Mouse (Mus musculus) right cerebral cortex, postnatal 25 days (tissue): ENCODE measurements around the gene Olfr568.

Experiments used
- DNase-seq: peaks from one replicate; pipeline ENCODE4 v3.0.0; 2022

Gene Olfr568

DNA sequence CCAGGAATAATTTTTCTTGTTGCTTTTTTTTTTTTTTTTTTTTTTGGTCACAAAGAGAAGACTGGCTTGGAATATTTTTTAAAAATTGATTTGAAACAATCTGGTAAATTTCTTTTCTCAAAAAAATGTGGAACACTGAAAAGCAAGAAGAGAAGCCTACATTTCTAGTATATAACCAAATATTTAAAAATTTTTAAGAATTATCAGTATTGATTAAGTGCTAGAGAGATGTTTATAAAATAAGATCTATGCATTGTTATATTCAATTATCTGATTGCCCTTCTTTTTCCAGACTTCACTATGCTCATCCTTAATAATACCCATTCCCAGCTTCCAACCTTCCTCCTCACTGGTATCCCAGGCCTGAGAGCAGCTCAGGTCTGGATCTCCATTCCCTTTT, at the start of gene Olfr568:
Gene Olfr568 (plus strand): TSS at position 301 of the 400 bp plus-strand sequence.
- DNase-seq, result no peak

DNA sequence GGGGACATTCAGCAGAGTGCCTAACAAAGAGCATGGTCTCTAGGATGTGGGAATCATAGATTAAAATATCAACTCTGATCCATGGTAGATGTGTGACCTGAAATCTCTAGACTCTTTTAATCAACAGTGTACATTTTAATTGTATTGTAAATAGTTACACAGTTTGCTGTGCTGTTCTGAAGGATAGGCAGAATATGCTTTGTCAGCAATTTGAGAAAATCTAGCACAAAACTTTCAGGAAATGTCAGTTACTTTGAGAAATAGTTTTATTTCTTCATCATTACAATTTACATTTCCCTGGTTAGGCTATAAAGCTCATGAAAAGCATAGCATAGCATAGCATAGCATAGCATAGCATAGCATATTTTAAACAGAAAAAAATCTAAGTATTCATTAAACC, 21.1 kb upstream of the Olfr568 start:
- DNase-seq, result no peak

GRCm38 (mm10) chr7:102858665-102859064, 18.3 kb upstream of the Olfr568 start, which contains the start of gene Olfr566:
Gene Olfr566, minus strand, starts transcription at chr7:102858765.
- DNase-seq, result no peak

GRCm38 (mm10) chr7:102890782-102891181, 13.9 kb downstream of the Olfr568 start, which contains the start of gene Olfr569:
Gene Olfr569, minus strand, starts transcription at chr7:102890882.
- no peak for DNase-seq

DNA sequence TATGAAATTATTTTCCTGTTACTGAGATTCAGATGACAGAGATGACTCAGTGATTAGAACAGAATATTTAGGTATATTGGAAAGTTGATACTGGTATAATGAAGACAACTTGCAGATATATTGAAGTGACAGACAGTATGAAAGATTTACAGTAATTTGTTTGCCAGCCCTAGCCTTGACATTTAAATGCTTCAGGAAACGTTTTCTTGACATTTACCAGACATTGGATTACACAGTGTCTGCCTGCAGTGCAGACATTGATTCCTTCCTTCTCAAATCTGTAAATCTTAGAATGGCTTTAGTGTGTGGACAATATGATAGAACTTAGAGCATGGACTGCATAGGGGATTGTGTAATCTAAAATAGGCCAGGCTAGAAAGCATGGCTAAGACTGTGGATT, 38.3 kb downstream of the Olfr568 start:
- no peak for DNase-seq

- DNase-seq, result no peak
Measured at GRCm38 (mm10) chr7:102916405-102916804, 39.5 kb downstream of the Olfr568 start.

DNA sequence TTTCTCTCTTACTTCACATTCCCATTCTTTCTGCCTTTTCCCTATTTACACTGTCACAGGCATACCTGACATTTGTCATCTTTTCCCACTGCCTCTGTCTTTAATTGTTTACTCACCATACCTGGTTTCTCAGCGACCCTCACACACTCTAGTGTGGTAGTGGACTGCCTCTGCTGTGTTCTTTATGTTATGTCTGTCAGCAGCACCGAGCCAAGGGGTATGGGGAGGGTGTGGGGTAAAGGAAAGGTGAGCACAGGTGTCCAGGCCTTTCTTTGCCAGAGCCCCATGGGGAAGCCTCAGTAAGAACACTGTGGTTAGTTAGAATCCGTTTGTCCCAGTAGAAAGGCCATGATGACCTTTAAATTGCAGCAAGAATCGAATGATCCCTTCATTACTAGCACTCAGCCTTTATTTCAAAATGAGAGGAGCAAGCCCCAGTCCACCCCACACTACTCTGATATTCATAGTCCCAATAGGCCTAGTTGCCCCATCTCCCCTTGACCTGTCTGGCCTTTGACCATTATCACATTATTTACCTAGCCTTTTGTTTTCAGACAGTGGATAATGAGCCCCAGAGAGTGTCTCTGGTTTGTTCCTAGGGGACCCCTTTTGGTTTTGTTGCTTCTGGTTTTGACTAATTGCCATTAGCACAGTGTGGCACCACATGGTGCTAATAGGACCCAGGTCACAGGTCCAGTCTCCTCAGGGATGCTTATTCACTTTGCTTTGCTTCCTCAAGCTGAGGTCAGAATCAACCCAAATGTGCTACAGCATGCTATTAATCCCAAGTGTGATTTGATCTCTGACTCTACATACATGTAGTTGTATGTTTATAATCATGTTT, 40.3 kb downstream of the Olfr568 start, which contains the start of gene Olfr571:
Gene Olfr571 (minus strand): TSS at position 505 of the 844 bp plus-strand sequence.
- DNase-seq, result no peak

DNA sequence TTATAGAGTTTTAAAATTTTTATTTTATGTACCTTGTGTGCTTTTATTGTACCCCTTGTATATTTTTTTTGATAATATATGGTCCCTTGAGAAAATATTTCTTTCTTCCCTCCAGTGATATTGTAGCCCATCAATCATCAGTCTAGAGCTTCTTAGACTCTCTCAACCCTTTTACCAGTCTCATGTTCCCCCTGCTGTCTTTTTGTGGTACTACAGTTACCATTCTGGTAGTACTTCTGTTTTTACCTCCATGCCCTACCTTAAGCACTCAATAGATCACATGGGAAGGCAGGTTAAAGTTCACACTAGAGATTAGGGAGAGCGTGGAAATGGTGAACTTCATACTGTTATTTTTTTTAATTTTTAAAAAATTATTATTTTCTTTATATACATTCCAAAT, 42.7 kb downstream of the Olfr568 start:
- DNase-seq, result no peak

DNA sequence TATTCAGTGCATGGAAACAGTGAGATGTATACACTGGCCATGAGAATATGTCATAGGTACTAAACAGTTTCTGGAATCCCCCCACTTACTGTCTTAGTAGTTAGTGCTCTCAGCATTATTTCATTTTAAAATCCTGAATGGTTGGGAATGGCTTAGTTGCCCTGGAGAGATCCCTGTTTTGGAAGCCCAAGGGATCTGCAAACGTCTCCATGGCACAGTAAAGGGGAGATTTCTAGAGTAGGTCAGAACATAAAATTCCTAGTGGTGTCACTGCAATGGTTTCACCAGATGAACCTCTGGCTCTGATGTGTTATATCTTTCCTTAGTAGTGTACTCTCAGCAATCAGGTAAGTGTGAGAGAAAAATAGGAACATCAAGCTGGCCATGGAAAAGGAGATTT, 47.2 kb downstream of the Olfr568 start, which contains the start of gene Olfr572:
Gene Olfr572 (plus strand): TSS at position 301 of the 400 bp plus-strand sequence.
- DNase-seq, result no peak

DNA sequence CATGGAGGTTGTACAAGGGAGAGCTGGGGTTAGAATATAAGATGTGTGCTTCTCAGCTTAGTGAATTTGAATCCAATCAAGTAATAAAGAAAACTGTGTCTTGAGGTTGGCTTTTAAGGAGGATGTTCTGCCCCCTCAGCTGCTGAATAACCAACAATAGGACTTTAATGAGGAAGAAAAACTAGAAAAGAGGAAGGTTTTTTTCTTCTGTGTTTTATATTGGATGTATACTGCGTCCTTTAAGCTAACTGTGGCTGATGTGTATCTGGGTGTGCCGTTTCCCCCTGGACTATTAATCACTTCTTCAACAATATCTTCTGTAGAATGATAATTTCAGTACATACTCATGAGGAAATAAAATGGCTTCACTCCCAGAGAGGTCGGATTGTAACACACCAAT, 50.2 kb downstream of the Olfr568 start:
- no peak for DNase-seq
